Mouse (Mus musculus): Measurements from ENCODE around the gene Olfr1089.

Gene Olfr1089

DNA sequence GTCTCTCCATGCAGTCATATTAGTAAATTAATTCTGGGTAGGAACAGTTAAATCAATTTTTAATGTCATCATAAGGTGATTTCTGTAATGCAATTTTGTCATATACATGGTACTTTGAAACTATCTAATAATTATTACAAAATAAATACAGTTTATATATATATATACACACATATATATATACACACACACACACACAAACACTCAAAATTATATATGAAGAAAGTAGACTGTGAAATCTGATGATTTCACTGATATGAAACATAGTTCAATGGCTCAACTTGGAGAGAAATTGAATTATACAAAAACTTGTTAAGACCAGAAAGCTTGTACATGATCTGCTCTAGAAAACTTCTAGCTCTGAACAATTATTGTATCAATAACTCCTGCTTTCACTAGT, at the start of gene Olfr1089:
Gene Olfr1089, minus strand, starts transcription at position 101 of the 400 bp plus-strand sequence.
- no peak for DNase-seq (ENCODE audit: low spot score)

DNA sequence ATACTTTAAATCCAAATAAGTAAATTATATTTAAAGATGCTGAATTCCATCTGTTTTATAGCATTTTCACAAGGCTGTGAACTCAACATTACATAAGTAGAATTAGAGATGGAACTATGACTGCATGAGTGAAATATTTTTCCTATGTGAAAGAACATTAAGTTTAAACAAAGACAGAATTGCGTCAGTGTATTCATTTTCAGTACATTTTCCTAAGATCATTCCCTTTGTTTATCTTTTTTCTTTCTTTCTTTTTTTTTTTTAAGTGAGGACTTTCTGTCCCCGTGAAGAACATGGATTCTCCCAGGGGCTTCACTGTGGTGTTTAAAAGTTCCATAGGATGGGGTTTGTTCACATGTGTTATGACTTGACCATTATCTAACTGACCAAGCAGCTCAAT, 48.7 kb upstream of the Olfr1089 start, which contains the start of gene Olfr1093:
Gene Olfr1093, plus strand, starts transcription at position 301 of the 400 bp plus-strand sequence.
- no peak for DNase-seq (ENCODE audit: low spot score)

DNA sequence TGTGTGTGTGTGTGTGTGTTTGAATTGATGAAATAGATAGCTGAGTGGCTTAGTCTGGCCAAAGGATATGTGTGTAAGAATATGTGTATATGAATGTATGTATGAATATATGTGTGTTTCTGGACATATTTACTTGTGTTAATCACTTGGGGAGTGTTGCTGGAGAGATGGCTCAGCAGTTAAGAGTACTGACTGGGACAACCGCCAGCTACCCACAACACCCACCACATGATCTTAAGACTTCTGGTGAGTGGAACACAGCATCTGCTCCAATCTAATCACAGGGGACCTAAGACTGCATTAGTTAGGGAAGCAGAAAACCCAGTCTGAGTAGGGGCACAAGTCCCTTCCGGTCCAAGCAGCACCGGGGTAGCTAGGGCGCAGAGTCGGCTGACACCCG, 27.5 kb upstream of the Olfr1089 start:
- DNase-seq (ENCODE audit: low spot score) = no peak

DNA sequence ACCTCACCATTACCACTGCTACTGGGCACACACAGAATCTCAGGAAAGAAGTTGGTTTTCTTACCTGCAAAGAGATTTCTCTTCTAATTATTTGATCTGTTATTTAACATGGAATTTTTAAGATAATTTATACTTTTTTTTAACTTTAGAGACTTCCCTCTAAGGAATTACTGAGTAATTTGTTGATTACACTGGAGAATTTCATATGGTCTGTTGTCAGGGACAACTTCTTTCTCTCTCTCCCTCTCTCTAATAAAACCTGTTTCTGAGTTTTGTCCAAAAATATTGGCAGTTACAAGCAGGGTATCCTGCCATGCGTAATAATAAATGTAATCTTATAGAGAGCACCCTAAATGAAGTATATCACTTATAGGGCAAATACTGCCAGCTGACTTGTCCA, 25.4 kb upstream of the Olfr1089 start, which contains the start of gene Olfr1090:
Gene Olfr1090, minus strand, starts transcription at position 101 of the 400 bp plus-strand sequence.
- DNase-seq (ENCODE audit: low spot score) = no peak

DNA sequence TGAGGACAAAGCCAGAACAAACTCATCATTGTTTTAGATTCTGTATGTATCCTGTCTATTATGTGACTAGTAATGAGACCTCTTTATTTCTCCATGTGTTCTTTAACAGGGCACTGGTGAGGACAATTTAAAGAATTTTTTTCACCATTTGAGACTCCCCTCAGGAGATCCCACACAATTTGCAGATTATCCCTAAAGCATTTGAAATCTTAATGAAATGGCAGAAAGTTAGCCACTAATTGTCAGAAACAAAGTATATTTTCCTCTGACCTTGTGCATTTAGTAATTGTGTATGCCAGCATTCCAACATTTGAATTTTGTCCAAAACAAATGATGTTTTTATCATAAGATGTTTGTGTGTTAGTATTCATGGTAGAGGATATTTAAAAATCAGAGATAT, 35.2 kb downstream of the Olfr1089 start, which contains the start of gene Olfr1087:
Gene Olfr1087, minus strand, starts transcription at position 101 of the 400 bp plus-strand sequence.
- no peak for DNase-seq (ENCODE audit: low spot score)

All from left cerebral cortex, adult 11 months (tissue).